Mouse (Mus musculus): Measurements from ENCODE around the gene Gripap1. TPM values are rescaled to one million over a fixed set of nuclear protein-coding genes. Genes with fewer than 3 reads are reported as not detected.

Gripap1 gene
- polyA plus RNA-seq, 1 experiment from 2014 or later, result 27.3 TPM

DNA sequence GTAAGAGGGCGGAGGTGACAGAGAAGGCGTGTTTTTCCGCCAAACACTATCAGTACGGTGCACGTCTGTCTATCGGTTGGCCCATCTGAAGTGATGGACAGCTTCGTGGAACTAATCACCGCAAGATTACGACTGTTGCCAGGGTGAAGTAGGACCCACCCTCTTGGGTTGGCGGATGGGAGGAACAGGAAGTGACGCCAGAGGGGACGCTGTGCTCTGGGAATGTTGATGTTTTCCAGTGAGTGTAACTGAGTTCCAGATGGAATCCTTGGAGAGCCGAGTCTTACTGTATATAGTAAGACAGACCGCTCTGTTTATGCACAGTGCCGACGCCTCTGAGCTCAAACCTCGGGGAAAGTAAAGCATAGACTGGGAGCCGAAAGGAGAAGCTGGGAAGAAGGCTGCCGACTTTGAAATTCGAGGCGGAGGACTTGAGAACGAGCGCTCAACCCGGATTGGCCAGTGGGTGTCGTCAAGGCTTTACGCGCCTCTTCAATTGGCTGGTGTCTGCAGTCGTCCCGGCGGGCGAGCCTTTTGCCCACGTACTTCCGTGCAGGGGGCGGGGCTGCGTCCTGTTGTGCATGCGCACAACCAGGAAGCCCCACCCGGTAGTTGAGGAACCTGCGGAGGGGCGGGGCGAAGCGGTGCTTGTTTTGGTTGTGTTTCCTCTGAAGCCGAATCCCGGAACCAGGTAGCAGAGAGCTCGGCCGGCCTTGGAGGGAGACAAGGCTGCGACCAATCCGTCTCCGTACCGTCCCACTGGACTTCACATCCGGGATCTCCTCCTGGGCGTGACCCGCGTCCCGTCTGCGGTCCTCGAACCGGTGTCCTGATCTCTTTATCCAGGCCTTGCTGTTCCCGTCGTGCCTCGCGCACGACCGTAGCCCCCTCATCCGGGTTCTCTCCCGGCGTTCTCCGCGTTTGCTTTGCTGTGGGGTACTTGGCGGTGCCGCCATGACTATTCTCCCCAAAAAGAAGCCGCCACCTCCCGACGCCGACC, 51.9 kb downstream of the Gripap1 start, which contains the start of gene Otud5:
Gene Otud5, plus strand, starts transcription at position 202 of the 1,000 bp plus-strand sequence.
- Histone ChIP-seq H3K27me3 (replicated peaks) (no peaks in the 10 kb centered on the region), H3K36me3 (0 out of 2 replicates have a peak, but pooled peaks cover 4% of the 10 kb centered on the region), H3K4me3 (peak within 1 kb of the TSS; percentile 80), H3K4me1 (peaks cover 26% of the 10 kb centered on the region), H3K9me3 (no peaks in the 10 kb centered on the region; the same call in 1 of the 2 replicates), H3K27ac (replicated peaks) (peak within 1 kb of the TSS; percentile 95), H3K9ac (peak within 1 kb of the TSS; percentile 94), H3K4me2 (peak within 1 kb of the TSS; percentile 80)
- peak; percentile 93 for ATAC-seq (ENCODE audit: extremely low read depth, insufficient number of reproducible peaks, low FRiP score, low TSS enrichment)
- WGBS, result 9% methylated on average over 74 of the region's 74 CpGs

DNA sequence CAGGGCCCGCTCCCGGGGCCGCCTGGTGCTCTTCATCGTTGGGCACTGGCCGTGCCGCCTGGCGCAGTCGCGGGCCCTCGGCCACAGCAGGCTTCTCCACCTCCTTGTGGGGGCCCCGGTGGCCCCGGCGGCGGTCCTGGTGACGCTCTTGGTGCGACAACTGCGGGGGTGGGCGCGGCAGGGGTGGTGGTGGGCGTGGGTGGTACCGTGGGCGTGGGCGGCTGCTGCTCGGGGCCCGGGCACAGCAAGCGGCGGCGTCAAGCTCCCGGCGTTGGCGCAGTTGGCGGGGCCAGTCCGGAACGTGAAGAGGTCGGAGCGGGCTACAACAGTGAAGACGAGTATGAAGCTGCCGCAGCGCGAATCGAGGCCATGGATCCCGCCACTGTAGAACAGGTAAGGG, 52.8 kb downstream of the Gripap1 start:
- Histone ChIP-seq H3K9me3 (no peaks in the 10 kb centered on the region; the same call in 1 of the 2 replicates), H3K27ac (replicated peaks) (peak overlapping the region; percentile 95), H3K4me2 (peak overlapping the region; percentile 80), H3K4me1 (peaks cover 26% of the 10 kb centered on the region), H3K36me3 (0 out of 2 replicates have a peak, but pooled peaks cover 4% of the 10 kb centered on the region), H3K4me3 (peak overlapping the region; percentile 80), H3K27me3 (replicated peaks) (no peaks in the 10 kb centered on the region), H3K9ac (peak overlapping the region; percentile 94)
- 8% methylated on average over 42 of the region's 42 CpGs for WGBS
- ATAC-seq (ENCODE audit: extremely low read depth, insufficient number of reproducible peaks, low FRiP score, low TSS enrichment), result no peak

DNA sequence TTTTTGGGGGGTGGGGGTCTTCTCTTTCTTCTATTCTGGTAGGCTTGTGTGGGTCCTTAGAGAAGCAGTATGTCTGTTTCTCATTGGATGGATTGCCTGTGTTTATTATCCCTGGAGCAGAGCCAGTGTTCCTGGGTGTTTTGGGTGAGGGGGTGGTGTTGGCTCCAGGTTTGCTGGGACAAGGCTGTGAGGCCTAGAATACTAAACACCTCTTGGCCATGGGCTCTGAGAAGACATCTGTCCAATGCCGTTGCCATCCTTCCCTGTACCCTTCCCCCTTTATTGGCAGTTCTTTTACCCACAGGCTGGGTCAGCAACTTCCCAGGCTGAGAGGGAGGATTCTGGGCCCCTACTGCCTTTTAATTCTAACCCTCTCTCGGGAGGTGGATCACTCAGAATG, 58.3 kb downstream of the Gripap1 start:
- peaks cover 30% of the 10 kb centered on the region for H3K36me3 ChIP-seq
- ATAC-seq (ENCODE audit: extremely low read depth, insufficient number of reproducible peaks, low FRiP score, low TSS enrichment), result no peak
- H3K27me3 ChIP-seq (replicated peaks), result no peaks in the 10 kb centered on the region
- WGBS, result 77% methylated on average over 2 of the region's 2 CpGs
- no peaks in the 10 kb centered on the region for H3K9me3 ChIP-seq
- H3K27ac ChIP-seq (replicated peaks), result no peak overlapping the region
- H3K9ac ChIP-seq, result no peak overlapping the region
- no peak overlapping the region for H3K4me2 ChIP-seq
- H3K4me3 ChIP-seq, result no peak overlapping the region
- peaks cover 25% of the 10 kb centered on the region for H3K4me1 ChIP-seq

DNA sequence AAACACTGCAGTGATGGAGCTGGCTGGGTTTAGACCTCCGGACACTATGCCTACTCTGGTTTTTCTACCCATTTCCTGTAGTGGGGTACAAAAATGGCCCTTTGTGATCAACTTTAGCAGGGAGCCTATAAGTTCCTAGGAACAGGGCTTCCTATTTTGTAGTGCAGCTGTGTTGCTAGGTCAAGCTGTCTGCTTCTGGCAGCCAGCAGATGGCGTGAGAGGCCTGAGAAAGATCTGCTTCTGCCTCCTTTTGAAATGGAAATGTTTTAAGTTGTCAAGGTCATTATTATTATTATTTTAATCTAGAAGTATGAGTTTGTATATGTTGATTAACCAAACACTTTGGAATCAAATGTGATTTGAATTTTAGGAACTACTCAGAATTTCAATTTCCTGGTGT, 65.0 kb downstream of the Gripap1 start:
- H3K9me3 ChIP-seq, result no peaks in the 10 kb centered on the region
- no peak overlapping the region for H3K4me2 ChIP-seq
- H3K4me1 ChIP-seq, result no peaks in the 10 kb centered on the region
- peaks cover 28% of the 10 kb centered on the region for H3K36me3 ChIP-seq
- no peak overlapping the region for H3K4me3 ChIP-seq
- 37% methylated on average over 2 of the region's 2 CpGs for WGBS
- no peak overlapping the region for H3K27ac ChIP-seq (replicated peaks)
- no peak overlapping the region for H3K9ac ChIP-seq
- H3K27me3 ChIP-seq (replicated peaks), result no peaks in the 10 kb centered on the region
- ATAC-seq (ENCODE audit: extremely low read depth, insufficient number of reproducible peaks, low FRiP score, low TSS enrichment), result no peak

DNA sequence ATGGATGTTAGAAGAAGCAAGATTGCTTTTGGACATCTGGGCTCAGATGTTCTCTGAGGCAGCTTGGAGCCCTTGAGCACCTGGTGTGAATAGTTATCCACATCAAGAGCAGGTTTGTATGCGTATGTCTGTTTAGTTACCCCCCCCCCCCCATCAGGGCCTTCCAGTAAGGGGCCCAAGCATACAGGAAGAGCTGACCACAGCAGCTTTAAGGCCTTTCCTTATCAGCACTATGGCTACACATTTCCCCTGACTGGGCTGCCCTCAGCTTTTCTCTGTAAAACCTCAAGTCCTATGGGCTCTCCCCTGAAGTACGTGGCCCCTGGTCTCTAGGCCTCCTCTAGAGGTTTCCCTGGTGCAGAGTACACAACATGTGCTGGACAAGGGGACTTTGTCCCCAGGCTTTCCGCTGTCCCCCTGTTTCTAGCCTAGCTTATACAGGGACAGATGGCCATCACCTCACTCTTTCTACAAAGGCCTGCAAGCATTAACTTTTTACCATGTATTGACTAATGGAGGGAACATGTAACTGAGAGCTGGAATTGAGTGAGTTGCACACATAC, 69.7 kb downstream of the Gripap1 start:
- no peak overlapping the region for H3K27ac ChIP-seq (replicated peaks)
- ATAC-seq (ENCODE audit: extremely low read depth, insufficient number of reproducible peaks, low FRiP score, low TSS enrichment), result no peak
- H3K4me2 ChIP-seq, result no peak overlapping the region
- WGBS, result 71% methylated on average over 3 of the region's 3 CpGs
- H3K4me1 ChIP-seq, result no peaks in the 10 kb centered on the region
- H3K9ac ChIP-seq, result no peak overlapping the region
- H3K9me3 ChIP-seq, result no peaks in the 10 kb centered on the region
- H3K4me3 ChIP-seq, result no peak overlapping the region
- peaks cover 13% of the 10 kb centered on the region for H3K36me3 ChIP-seq
- H3K27me3 ChIP-seq (replicated peaks), result no peaks in the 10 kb centered on the region

DNA sequence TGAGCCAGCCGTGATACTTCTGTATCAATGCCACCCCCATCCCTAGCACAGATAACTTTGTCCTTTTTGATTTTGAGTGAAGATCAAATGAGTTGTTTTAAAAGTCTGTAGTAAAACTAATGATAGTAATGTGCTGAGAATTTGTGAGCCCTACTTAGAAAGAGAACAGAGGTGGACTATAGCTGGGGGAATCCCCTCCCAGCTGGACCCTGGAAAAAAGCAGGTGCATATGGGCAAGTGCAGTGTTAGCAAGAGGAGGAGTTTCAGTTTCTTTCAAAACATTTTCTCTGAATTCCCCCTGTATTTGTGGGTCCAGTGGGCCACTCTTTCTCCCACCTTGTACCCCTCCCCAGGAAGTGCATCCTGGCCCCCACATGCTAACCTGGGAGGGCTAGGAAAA, 73.6 kb downstream of the Gripap1 start:
- Histone ChIP-seq H3K4me2 (no peak overlapping the region), H3K9me3 (no peaks in the 10 kb centered on the region), H3K27me3 (replicated peaks) (no peaks in the 10 kb centered on the region), H3K9ac (no peak overlapping the region), H3K36me3 (peaks cover 11% of the 10 kb centered on the region), H3K27ac (replicated peaks) (no peak overlapping the region), H3K4me3 (no peak overlapping the region), H3K4me1 (0 out of 2 replicates have a peak, but pooled peaks cover 9% of the 10 kb centered on the region)
- no peak for ATAC-seq (ENCODE audit: extremely low read depth, insufficient number of reproducible peaks, low FRiP score, low TSS enrichment)
- 81% methylated on average over 1 of the region's 1 CpGs for WGBS

DNA sequence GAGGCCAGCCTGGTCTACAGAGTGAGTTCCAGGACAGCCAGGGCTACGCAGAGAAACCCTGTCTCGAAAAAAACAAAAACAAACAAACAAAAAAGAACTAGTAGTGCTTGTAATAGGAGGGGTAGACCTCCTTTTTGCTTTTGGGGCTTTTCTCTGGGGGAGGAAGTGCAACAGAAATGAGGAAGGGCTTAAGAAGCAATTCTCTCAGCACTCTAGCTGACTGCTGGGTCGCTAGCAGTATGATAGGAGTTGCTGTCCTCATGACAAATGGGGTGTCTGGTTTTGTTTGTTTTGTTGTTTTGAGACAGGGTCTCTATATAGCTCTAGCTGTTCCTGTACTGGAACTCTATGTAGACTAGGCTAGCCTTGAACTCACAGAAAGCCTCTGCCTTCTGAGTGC, 75.0 kb downstream of the Gripap1 start:
- peaks cover 11% of the 10 kb centered on the region for H3K36me3 ChIP-seq
- H3K4me2 ChIP-seq, result no peak overlapping the region
- no peak overlapping the region for H3K9ac ChIP-seq
- H3K4me3 ChIP-seq, result no peak overlapping the region
- WGBS, result 78% methylated on average over 3 of the region's 3 CpGs
- H3K27me3 ChIP-seq (replicated peaks), result no peaks in the 10 kb centered on the region
- 0 out of 2 replicates have a peak, but pooled peaks cover 9% of the 10 kb centered on the region for H3K4me1 ChIP-seq
- H3K27ac ChIP-seq (replicated peaks), result no peak overlapping the region
- H3K9me3 ChIP-seq, result no peaks in the 10 kb centered on the region
- no peak for ATAC-seq (ENCODE audit: extremely low read depth, insufficient number of reproducible peaks, low FRiP score, low TSS enrichment)

DNA sequence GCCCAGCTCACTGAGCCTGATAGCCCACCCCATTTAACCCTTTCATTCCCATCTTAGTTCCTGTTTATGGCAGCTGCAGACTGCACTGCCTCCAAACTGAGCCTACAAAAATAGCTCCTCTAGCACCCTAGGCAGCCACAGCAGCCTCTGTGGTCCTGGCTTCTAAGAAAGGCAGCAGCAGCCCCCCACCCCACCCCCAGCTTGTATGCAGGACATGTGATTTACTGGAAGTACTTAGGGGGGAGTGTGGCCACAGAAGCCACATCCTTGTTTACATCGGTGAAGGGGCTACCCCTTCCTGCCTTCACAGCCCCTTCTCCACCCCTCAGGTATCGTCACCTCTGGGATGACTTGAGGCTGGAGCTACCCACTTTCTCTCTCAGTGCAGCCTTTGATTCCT, 75.8 kb downstream of the Gripap1 start:
- H3K4me3 ChIP-seq, result no peak overlapping the region
- no peaks in the 10 kb centered on the region for H3K9me3 ChIP-seq
- H3K27me3 ChIP-seq (replicated peaks), result no peaks in the 10 kb centered on the region
- peaks cover 11% of the 10 kb centered on the region for H3K36me3 ChIP-seq
- H3K4me1 ChIP-seq, result 0 out of 2 replicates have a peak, but pooled peaks cover 9% of the 10 kb centered on the region
- H3K9ac ChIP-seq, result no peak overlapping the region
- WGBS, result 53% methylated on average over 2 of the region's 2 CpGs
- no peak overlapping the region for H3K27ac ChIP-seq (replicated peaks)
- no peak for ATAC-seq (ENCODE audit: extremely low read depth, insufficient number of reproducible peaks, low FRiP score, low TSS enrichment)
- H3K4me2 ChIP-seq, result no peak overlapping the region

DNA sequence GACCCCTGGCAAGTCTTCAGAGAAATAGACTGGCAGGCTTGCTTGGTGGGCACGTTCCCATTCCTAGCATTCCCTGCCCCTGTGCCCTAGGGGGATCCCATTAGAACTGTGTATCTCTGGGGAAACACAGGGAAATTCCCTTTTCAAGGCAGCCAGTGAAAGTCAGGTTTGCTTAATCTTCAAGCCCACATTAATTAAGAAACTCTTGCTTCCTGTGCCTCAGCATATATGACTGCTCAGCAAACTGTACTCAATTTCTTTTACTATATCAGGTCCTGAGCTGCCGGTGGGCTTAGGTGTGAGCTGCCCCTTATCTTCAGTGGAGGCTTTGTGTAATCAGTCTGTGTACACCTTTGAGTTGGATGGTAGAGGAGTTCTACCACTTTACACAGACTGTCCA, 76.2 kb downstream of the Gripap1 start:
- H3K27me3 ChIP-seq (replicated peaks), result no peaks in the 10 kb centered on the region
- WGBS, result 48% methylated on average over 2 of the region's 2 CpGs

DNA sequence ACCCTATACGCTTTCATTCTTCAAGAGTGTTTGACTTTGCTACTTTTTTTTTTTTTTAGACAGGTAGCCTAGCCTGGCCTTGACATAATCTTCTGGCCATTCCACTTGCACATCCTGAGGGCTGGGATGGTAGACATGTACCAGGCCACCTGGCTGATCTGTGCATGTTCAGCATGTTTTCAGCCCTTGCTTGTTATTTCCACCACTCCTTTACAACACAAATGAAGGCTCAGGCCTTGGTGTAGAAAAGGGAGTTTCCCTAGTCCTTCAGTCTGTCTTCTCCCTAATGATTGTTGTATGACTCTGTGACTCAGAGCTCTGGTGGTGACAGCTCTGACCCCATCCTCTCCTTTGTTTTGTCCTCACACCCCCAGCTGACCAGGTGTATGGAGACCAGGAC, 77.6 kb downstream of the Gripap1 start:
- Histone ChIP-seq H3K9me3 (no peaks in the 10 kb centered on the region), H3K9ac (no peak overlapping the region), H3K36me3 (peaks cover 20% of the 10 kb centered on the region), H3K4me3 (no peak overlapping the region), H3K27me3 (replicated peaks) (no peaks in the 10 kb centered on the region), H3K27ac (replicated peaks) (no peak overlapping the region), H3K4me1 (0 out of 2 replicates have a peak, but pooled peaks cover 9% of the 10 kb centered on the region), H3K4me2 (no peak overlapping the region)
- ATAC-seq (ENCODE audit: extremely low read depth, insufficient number of reproducible peaks, low FRiP score, low TSS enrichment), result no peak
- 89% methylated on average over 1 of the region's 1 CpGs for WGBS

More for the DNA sequence above, 76.2 kb downstream of the Gripap1 start:
- Histone ChIP-seq H3K9ac (no peak overlapping the region), H3K4me2 (no peak overlapping the region), H3K36me3 (peaks cover 11% of the 10 kb centered on the region), H3K4me1 (0 out of 2 replicates have a peak, but pooled peaks cover 9% of the 10 kb centered on the region), H3K9me3 (no peaks in the 10 kb centered on the region), H3K4me3 (no peak overlapping the region), H3K27ac (replicated peaks) (no peak overlapping the region)
- ATAC-seq (ENCODE audit: extremely low read depth, insufficient number of reproducible peaks, low FRiP score, low TSS enrichment), result no peak

DNA sequence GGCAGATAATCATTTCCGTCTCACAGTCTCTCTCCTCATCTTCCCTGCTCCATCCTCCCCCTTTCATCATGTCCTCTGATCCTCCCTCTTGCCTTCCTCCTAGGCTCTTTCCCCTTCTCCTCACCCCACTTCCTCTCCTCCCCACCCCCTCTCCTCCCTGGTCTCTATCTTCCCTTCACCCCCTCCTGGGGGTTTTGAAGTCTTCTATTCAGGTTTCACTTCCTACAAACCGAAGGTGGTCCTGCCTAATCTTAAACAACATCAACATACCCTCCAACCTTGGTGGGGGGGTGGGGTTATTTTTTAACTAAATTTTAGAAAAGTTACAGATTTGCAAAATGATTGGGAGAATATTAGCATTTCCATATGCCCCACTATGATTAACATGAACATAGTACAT, 78.9 kb downstream of the Gripap1 start:
- H3K9ac ChIP-seq, result no peak overlapping the region
- no peak for ATAC-seq (ENCODE audit: extremely low read depth, insufficient number of reproducible peaks, low FRiP score, low TSS enrichment)
- H3K27me3 ChIP-seq (replicated peaks), result no peaks in the 10 kb centered on the region
- H3K27ac ChIP-seq (replicated peaks), result no peak overlapping the region
- H3K9me3 ChIP-seq, result no peaks in the 10 kb centered on the region
- no peak overlapping the region for H3K4me2 ChIP-seq
- H3K36me3 ChIP-seq, result peaks cover 30% of the 10 kb centered on the region
- WGBS, result 52% methylated on average over 2 of the region's 2 CpGs
- H3K4me1 ChIP-seq, result 0 out of 2 replicates have a peak, but pooled peaks cover 9% of the 10 kb centered on the region
- no peak overlapping the region for H3K4me3 ChIP-seq

All from heart, embryonic 13.5 days (tissue).